Mouse (Mus musculus) heart, embryonic 15.5 days (tissue): Measurements from ENCODE around the gene Cdkl3. TPM values are rescaled to one million over a fixed set of nuclear protein-coding genes. Genes with fewer than 3 reads are reported as not detected.
A peak's percentile ranks its signal among the peaks of the same experiment; 100 is the strongest.

Experiments
- ATAC-seq: fragments of 200-750 bp; cut with Nextera tagmentation; replicated peaks from 2 replicates; pipeline ENCODE4 v1.8.0; 2017; ENCODE audit warnings: low read depth, moderate TSS enrichment; ENCODE audit not compliant: insufficient number of reproducible peaks, insufficient read depth, low FRiP score
- H3K27ac ChIP-seq: fragments of 300-500 bp; sonication (generic); 2 replicates; pipeline ENCODE4 v1.5.1; 2015; ENCODE audit warnings: mild to moderate bottlenecking, inconsistent platforms
- H3K27me3 ChIP-seq: fragments of 300-500 bp; sonication (generic); 2 replicates; pipeline ENCODE4 v1.6.1; 2015; ENCODE audit warnings: inconsistent platforms
- H3K36me3 ChIP-seq: fragments of 300-500 bp; sonication (generic); 2 replicates; pipeline ENCODE4 v1.6.1; 2015; ENCODE audit warnings: mild to moderate bottlenecking, inconsistent platforms
- H3K4me1 ChIP-seq: fragments of 300-500 bp; sonication (generic); replicated peaks from 2 replicates; pipeline ENCODE4 v1.6.1; 2015; ENCODE audit warnings: inconsistent platforms
- H3K4me2 ChIP-seq: fragments of 300-500 bp; sonication (generic); 2 replicates; pipeline ENCODE4 v1.6.1; 2015; ENCODE audit warnings: inconsistent platforms, mild to moderate bottlenecking, moderate library complexity
- H3K4me3 ChIP-seq: fragments of 300-500 bp; sonication (generic); 2 replicates; pipeline ENCODE4 v1.5.1; 2015; ENCODE audit warnings: mild to moderate bottlenecking, inconsistent platforms
- H3K9ac ChIP-seq: fragments of 300-500 bp; sonication (generic); 2 replicates; pipeline ENCODE4 v1.6.1; 2015; ENCODE audit warnings: mild to moderate bottlenecking, inconsistent platforms
- H3K9me3 ChIP-seq: fragments of 300-500 bp; sonication (generic); replicated peaks from 2 replicates; pipeline ENCODE4 v1.6.1; 2016; ENCODE audit warnings: inconsistent platforms
- WGBS: fragments of 180-500 bp; shearing (Covaris S2); methylation state at CpG from one replicate; pipeline ENCODE4 v1.1.7; 2015; ENCODE audit warnings: mixed read lengths; 5-methylcytosine and 5-hydroxymethylcytosine counted together
- polyA plus RNA-seq: library from polyadenylated mRNA; unstranded; fragments of >200 nt; fragmentation: Nextera tagmentation; extraction: Ambion mirVana; gene quantifications from 2 replicates; pipeline ENCODE4 v1.2.1, GENCODE M21; 2015

Cdkl3 gene
- 9.8 and 10.2 TPM in 2 replicates for polyA plus RNA-seq

DNA sequence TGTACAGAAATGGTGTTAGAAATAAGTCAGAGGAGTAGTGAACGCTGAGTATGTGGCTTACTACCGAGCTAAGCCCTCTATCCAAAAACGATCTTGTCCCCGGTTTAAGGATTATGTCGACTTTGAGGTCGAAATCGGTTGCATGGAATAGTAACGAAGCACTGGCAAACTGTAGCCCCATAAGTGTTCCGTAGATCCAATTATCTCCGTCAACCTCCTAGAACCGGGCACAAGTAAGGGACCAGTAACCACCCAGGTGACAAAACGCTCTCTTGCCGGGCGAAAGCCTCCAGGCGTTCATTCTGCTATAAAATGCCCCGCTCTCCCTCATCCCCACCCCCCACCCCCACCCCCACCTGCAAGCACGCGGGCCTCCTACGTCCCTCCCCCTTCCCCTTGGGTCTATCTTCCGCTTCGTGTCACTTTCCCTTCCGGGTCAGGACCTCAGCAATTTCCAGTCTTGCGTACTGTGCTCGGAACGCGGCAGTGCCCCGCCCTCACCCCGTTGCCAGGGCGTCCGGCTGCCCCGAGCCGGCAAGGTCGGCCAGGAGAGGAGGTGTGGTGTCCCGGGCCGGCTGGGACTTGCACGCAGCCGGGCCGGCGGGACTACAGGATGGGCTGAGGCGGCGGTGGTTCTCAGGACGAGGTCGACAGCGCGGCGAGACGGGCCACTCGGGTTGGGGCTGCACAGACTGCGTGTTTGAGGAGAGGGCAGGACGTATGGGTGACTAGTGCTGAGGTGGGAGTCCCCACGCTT lies at the start of gene Cdkl3:
Gene Cdkl3, plus strand, starts transcription at position 450 of the 757 bp plus-strand sequence.
- Histone ChIP-seq H3K36me3 (no peaks in the 10 kb centered on the region), H3K9ac (peak within 1 kb of the TSS; percentile 84), H3K4me3 (peak within 1 kb of the TSS; percentile 88), H3K4me1 (peaks cover 11% of the 10 kb centered on the region), H3K9me3 (no peaks in the 10 kb centered on the region), H3K4me2 (peak within 1 kb of the TSS; percentile 71), H3K27me3 (no peaks in the 10 kb centered on the region), H3K27ac (peak within 1 kb of the TSS; percentile 97)
- under 1% methylated on average over 51 of the region's 51 CpGs for WGBS
- ATAC-seq = peak; percentile 90

GRCm38 (mm10) chr11:51956112-51956511 lies 47.9 kb upstream of the Cdkl3 start:
- ATAC-seq = no peak
- H3K4me3 ChIP-seq = no peak overlapping the region
- WGBS = 56% methylated on average over 9 of the region's 9 CpGs
- no peak overlapping the region for H3K9ac ChIP-seq
- peaks cover 4% of the 10 kb centered on the region; the same call in 1 of the 2 replicates for H3K4me1 ChIP-seq
- H3K4me2 ChIP-seq = no peak overlapping the region
- H3K27me3 ChIP-seq = no peaks in the 10 kb centered on the region
- no peaks in the 10 kb centered on the region for H3K9me3 ChIP-seq
- H3K27ac ChIP-seq = no peak overlapping the region
- H3K36me3 ChIP-seq = no peaks in the 10 kb centered on the region

- no peaks in the 10 kb centered on the region for H3K27me3 ChIP-seq
- H3K4me3 ChIP-seq = no peak overlapping the region
- H3K4me2 ChIP-seq = no peak overlapping the region
- H3K27ac ChIP-seq = no peak overlapping the region
- no peak for ATAC-seq
- no peaks in the 10 kb centered on the region for H3K9me3 ChIP-seq
- no peak overlapping the region for H3K9ac ChIP-seq
- H3K36me3 ChIP-seq = no peaks in the 10 kb centered on the region
- 90% methylated on average over 4 of the region's 4 CpGs for WGBS
- H3K4me1 ChIP-seq = no peaks in the 10 kb centered on the region
Measured at GRCm38 (mm10) chr11:51957760-51958159, 46.3 kb upstream of the Cdkl3 start.

DNA sequence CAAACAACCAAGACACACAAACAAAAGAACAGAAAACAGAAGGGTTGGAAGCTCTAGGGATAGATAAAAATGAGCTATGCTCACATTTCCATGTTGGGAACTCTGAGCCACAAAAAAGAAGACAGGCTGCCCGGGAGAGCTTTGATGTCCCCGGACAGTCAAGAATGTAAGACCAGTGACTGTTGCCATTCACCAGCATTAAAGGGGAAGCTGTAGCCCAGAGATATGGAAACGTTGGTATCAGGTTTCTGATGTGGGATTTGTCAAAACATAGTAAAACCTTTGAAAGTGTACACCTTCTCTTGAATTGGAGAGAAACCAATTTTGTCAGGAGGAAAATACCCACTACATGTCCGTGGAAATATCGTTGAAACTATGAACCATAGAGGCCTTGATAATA lies 44.5 kb upstream of the Cdkl3 start:
- 71% methylated on average over 5 of the region's 5 CpGs for WGBS
- no peak overlapping the region for H3K4me3 ChIP-seq
- no peaks in the 10 kb centered on the region for H3K9me3 ChIP-seq
- ATAC-seq = no peak
- H3K36me3 ChIP-seq = no peaks in the 10 kb centered on the region
- no peaks in the 10 kb centered on the region for H3K27me3 ChIP-seq
- H3K4me1 ChIP-seq = no peaks in the 10 kb centered on the region
- no peak overlapping the region for H3K9ac ChIP-seq
- no peak overlapping the region for H3K4me2 ChIP-seq
- no peak overlapping the region for H3K27ac ChIP-seq

DNA sequence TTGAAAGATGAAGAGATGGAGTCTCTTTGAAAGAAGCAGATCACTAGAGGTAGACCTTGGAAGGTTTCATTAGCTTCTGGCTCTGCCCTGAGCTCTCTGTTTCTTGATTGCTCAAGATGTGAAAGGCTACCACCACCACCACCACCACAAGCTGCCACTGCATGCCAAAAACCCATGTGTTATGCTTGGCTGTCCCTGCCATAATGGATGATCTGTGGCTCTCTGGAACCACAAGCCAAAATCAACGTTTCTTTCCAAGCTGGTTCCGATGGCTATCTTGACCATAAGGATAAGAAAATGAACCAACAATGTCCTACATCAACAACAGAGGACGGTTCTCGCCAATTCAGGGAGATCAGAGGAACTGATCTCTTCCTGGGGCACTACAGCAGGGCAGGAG lies 44.0 kb upstream of the Cdkl3 start:
- 78% methylated on average over 4 of the region's 4 CpGs for WGBS
- no peaks in the 10 kb centered on the region for H3K9me3 ChIP-seq
- no peak overlapping the region for H3K9ac ChIP-seq
- no peaks in the 10 kb centered on the region for H3K36me3 ChIP-seq
- no peak for ATAC-seq
- H3K4me2 ChIP-seq = no peak overlapping the region
- H3K27me3 ChIP-seq = no peaks in the 10 kb centered on the region
- H3K4me3 ChIP-seq = no peak overlapping the region
- H3K4me1 ChIP-seq = no peaks in the 10 kb centered on the region
- no peak overlapping the region for H3K27ac ChIP-seq

- H3K27ac ChIP-seq = no peak overlapping the region
- H3K4me1 ChIP-seq = no peaks in the 10 kb centered on the region
- no peaks in the 10 kb centered on the region for H3K27me3 ChIP-seq
- no peaks in the 10 kb centered on the region for H3K9me3 ChIP-seq
- H3K36me3 ChIP-seq = no peaks in the 10 kb centered on the region
- WGBS = 63% methylated on average over 11 of the region's 11 CpGs
- H3K9ac ChIP-seq = no peak overlapping the region
- no peak overlapping the region for H3K4me2 ChIP-seq
- H3K4me3 ChIP-seq = no peak overlapping the region
- ATAC-seq = no peak
Measured at GRCm38 (mm10) chr11:51960967-51961471, 43.0 kb upstream of the Cdkl3 start.

- H3K4me2 ChIP-seq = no peak overlapping the region
- 82% methylated on average over 8 of the region's 8 CpGs for WGBS
- H3K4me1 ChIP-seq = no peaks in the 10 kb centered on the region
- no peak overlapping the region for H3K27ac ChIP-seq
- H3K9ac ChIP-seq = no peak overlapping the region
- no peaks in the 10 kb centered on the region for H3K27me3 ChIP-seq
- no peaks in the 10 kb centered on the region for H3K36me3 ChIP-seq
- no peaks in the 10 kb centered on the region for H3K9me3 ChIP-seq
- H3K4me3 ChIP-seq = no peak overlapping the region
- no peak for ATAC-seq
Measured at GRCm38 (mm10) chr11:51961761-51962160, 42.3 kb upstream of the Cdkl3 start.

DNA sequence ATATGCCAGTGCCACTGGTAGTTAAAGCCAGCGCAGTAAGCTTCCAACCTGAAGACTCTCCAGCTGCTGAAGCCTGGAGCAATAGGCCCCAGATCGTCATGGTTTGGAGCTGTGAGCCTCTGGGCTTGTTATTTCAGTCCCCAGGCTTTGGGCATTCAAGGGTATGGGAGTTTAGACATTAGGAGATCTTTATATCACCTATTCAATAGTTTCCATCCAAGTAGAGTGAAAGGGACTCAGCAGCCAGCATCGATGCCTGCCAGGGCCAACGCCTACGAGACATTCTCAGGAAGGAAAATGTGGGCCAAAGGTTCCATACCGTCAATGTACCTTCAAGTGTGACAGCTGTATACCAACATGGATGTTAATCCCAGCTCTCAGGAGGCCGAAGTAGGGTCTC lies 41.7 kb upstream of the Cdkl3 start:
- Histone ChIP-seq H3K9ac (no peak overlapping the region), H3K9me3 (no peaks in the 10 kb centered on the region), H3K4me1 (peaks cover 2% of the 10 kb centered on the region; the same call in 1 of the 2 replicates), H3K36me3 (no peaks in the 10 kb centered on the region), H3K4me3 (no peak overlapping the region), H3K27ac (no peak overlapping the region), H3K4me2 (no peak overlapping the region), H3K27me3 (no peaks in the 10 kb centered on the region)
- ATAC-seq = no peak
- 84% methylated on average over 7 of the region's 7 CpGs for WGBS

DNA sequence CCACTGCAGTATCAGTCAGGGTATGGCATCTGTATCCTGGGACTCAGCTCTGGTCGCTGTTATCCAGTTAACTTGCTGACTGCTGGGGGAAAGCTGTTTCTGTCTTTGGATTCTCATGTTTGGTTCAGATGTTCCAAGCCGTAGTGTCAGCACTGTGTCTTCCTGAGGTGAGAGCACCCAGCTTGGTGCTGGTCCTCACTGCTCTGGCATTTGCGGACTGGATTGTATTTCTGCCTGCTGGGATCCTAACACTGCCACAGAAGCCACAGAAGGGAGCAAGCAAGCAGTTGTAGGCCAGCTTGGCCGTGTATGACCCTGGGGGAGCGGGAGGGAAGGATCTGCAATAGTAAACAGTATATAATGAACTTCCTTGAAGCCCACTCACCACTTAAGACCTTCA lies 37.4 kb upstream of the Cdkl3 start:
- no peak overlapping the region for H3K9ac ChIP-seq
- H3K4me2 ChIP-seq = no peak overlapping the region
- H3K4me3 ChIP-seq = no peak overlapping the region
- H3K36me3 ChIP-seq = peaks cover 20% of the 10 kb centered on the region
- H3K27ac ChIP-seq = no peak overlapping the region
- no peaks in the 10 kb centered on the region for H3K9me3 ChIP-seq
- no peaks in the 10 kb centered on the region for H3K27me3 ChIP-seq
- no peak for ATAC-seq
- 71% methylated on average over 5 of the region's 5 CpGs for WGBS
- H3K4me1 ChIP-seq = peaks cover 10% of the 10 kb centered on the region

- Histone ChIP-seq H3K27me3 (no peaks in the 10 kb centered on the region), H3K9me3 (no peaks in the 10 kb centered on the region), H3K27ac (peak within 1 kb of the TSS; percentile 24; the same call in 1 of the 2 replicates), H3K36me3 (peaks cover 31% of the 10 kb centered on the region), H3K4me3 (peak within 1 kb of the TSS; percentile 61), H3K4me1 (peaks cover 10% of the 10 kb centered on the region), H3K9ac (peak within 1 kb of the TSS; percentile 58), H3K4me2 (peak within 1 kb of the TSS; percentile 81)
- 1% methylated on average over 63 of the region's 63 CpGs for WGBS
- peak; percentile 92 for ATAC-seq
Measured at GRCm38 (mm10) chr11:51967443-51968401, 36.3 kb upstream of the Cdkl3 start, which contains the start of gene Cdkn2aipnl. TSS of gene Cdkn2aipnl (plus strand) at chr11:51967661.

GRCm38 (mm10) chr11:51968896-51969295 lies 35.1 kb upstream of the Cdkl3 start:
- Histone ChIP-seq H3K9ac (no peak overlapping the region), H3K36me3 (peaks cover 43% of the 10 kb centered on the region), H3K27me3 (no peaks in the 10 kb centered on the region), H3K4me1 (peaks cover 10% of the 10 kb centered on the region), H3K9me3 (no peaks in the 10 kb centered on the region), H3K27ac (no peak overlapping the region), H3K4me3 (no peak overlapping the region), H3K4me2 (no peak overlapping the region)
- 95% methylated on average over 9 of the region's 9 CpGs for WGBS
- ATAC-seq = no peak
